Mouse (Mus musculus): ENCODE data around the gene Nucks1.

Gene Nucks1

DNA sequence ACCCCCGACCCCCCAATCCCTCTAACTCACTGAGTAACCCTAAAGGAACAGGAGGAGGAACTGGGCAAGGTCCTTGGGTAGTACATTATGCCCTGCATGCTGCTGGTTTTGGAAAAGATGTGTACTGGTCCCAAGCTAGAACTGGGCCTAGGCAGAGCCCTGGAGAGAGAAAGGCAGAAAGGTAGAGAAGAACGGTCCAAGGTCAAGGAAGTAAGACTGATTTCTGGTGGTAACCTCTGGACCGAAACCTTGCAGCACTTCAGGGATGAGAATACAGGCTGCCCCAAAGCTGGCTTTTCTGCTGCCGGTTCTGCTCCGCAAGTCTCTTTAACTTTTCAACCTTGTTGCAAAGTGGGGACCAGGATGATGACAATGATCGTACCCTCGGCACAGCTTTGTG lies 54.2 kb downstream of the Nucks1 start:
- DNase-seq (ENCODE audit: low read depth, low spot score) = no peak

DNA sequence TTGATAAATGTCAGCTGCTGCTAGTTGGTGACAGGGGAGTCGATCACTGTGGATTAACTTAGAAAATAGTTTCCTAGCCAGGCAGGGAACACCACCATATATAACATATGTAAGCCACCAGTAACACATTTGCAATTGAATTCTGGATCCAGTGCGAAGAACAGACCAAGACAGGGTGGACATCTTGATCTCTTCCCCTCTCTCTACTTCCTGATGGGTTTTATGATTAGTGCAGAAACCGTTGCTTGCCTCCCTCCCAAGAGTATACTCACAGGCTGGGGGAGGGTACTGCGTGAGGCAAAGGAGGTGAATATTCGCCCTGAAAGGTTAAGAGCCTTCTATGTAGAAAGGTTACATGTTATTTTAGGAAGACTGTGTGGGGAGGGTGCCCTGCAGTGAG lies 55.5 kb downstream of the Nucks1 start:
- no peak for DNase-seq (ENCODE audit: low read depth, low spot score)

DNA sequence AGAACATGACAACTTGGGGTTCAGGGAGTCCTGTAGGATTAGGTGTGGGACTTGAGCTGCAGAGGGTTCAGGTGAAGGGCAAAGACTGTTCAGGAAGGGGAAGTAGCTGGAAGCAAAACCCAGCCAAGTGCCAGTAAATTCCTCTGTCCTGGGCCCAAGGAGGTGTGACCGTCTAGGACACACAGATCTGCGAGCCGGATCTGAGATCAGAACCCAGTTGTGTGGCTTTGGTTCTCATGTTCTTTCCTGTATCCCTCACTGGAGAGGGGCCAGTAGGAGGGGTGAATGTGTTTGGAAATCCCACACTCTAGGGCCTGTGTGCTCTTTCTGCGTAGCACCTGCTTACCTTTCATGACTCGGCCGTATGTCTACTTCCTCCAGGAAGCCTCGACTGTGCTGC lies 57.0 kb downstream of the Nucks1 start:
- no peak for DNase-seq (ENCODE audit: low read depth, low spot score)

GRCm38 (mm10) chr1:131968556-131968955 lies 58.2 kb downstream of the Nucks1 start:
- no peak for DNase-seq (ENCODE audit: low read depth, low spot score)

DNA sequence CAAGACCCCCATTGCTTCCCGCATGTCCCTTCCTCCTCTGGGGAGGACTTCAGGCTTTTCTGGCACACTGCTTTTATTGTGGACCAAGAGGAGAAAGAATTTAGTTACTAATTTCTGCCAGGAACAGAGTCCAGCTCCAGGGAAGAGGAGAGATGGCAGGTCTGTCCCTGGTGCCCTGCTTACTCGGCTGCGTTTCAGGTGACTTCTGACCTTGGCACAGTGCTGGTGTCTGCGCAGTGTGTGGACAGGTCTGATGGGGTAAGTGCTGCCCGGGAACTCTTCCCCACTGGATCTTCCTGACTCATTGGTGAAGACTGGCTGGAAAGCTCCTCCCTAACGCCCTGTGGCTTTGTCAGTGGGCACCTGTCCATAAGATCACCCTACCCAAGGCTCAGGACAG lies 58.6 kb downstream of the Nucks1 start:
- DNase-seq (ENCODE audit: low read depth, low spot score) = no peak

GRCm38 (mm10) chr1:131969825-131970224 lies 59.5 kb downstream of the Nucks1 start:
- DNase-seq (ENCODE audit: low read depth, low spot score) = no peak

- no peak for DNase-seq (ENCODE audit: low read depth, low spot score)
These were observed 60.0 kb downstream of the Nucks1 start for GRCm38 (mm10) chr1:131970322-131970660.

DNA sequence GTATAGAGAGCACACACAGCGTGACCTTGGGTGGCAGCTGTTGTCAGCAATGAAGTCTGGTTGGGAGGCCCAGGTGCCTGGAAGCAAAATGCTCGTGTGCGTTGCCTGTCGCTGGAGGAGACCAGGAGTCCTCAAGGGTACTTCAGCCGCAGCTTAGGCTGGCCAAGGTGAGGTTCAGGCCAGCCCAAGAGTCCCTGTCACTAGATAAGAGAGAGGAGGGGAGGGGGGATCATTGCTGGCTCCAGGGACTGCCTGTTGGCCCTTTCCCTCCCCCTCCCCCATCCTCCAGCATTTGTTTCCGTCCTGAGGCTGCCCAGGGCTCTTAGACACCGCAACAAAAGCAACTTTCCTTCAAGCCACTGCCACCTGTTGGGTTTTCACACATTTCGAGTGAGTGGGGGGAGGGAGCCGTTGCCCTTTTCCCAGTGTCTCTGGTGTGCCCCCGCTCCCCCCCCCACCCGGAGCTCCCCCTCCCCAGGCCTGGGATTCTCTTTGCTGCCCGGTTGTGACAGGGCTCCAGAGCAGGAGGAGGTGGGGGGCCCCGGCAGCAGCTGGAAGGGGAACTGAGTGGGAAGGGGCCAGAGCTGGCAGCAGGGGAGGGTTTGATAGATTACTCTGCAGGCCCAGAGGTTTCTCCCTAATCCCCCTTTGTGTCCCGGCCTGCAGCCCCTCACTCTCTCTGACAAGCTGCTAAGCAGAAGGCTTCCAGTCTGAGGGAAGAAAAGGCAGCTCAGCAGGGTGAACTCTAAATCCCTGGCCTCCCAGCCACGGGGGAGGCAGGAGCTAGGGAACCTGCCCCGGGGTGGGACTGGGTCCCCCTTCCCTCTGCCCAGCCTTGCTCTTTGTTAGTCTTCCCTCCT lies 60.6 kb downstream of the Nucks1 start:
- DNase-seq (ENCODE audit: low read depth, low spot score) = no peak

GRCm38 (mm10) chr1:131971771-131972497 lies 61.6 kb downstream of the Nucks1 start:
- DNase-seq (ENCODE audit: low read depth, low spot score) = no peak

DNA sequence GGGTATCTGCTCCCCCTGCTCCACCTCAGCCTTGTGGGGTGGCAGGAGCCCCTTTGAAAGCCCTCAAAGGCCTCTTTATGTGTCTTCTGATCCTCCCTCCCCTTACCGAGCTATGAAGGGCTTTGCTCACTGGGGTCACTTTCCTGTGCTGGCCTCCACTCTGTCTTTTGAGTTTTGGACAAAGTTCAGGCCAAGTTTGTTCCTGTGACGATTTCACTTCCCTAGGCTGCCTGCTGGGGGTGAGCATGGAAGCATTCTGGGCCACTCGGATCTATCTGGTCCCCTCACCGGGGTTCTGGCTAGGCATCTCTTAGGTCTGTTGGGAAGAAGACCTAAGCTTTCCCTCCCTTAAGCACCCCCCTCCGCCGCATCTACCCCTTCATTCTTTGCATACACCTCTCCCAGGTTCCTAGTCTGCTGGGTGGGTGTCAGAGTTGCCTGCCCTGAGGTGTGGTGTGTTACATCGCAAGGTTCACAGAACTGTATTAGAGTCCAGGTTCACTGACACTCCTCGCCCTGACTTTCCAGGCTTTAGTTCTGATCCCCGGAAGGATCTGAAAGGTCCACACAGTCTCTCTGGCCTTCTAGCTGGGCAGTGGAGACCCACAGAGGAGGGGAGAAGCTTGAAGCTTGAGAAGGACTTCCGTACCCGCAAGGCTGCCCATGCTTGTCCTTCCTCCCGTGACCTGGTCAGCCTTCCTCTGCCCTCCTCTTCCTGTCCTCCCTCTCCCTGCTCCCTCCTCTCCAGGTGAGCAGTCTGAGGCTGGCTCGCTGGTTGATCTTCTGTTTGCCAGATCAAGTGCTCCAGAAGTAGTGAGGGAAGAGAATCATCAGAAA lies 62.4 kb downstream of the Nucks1 start:
- DNase-seq (ENCODE audit: low read depth, low spot score) = no peak

- no peak for DNase-seq (ENCODE audit: low read depth, low spot score)
These were observed 63.7 kb downstream of the Nucks1 start for GRCm38 (mm10) chr1:131973991-131974390.

- DNase-seq (ENCODE audit: low read depth, low spot score) = no peak
These were observed 66.6 kb downstream of the Nucks1 start for GRCm38 (mm10) chr1:131976886-131977285.

DNA sequence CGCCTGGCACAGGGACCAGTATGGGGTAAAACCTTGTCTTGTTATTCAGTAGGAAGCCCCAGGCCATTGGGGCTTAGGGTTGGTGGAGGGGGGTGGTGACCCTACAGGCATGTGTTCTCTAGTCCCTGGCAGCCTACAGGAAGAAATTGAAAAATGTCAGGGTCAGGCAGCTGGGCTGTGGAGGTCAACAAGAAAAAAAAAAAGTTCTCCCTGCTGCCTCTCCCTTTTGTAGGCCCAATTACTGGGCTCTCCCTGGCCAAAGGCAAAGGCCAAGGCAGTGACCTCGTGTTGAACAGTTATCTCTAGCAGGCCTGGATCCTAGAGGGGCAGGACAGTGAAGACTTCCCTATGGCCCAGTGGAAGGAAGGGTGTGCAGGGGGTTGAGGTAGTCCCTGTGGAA lies 70.1 kb downstream of the Nucks1 start:
- no peak for DNase-seq (ENCODE audit: low read depth, low spot score)

GRCm38 (mm10) chr1:131981378-131982013 lies 71.2 kb downstream of the Nucks1 start:
- DNase-seq (ENCODE audit: low read depth, low spot score) = no peak

DNA sequence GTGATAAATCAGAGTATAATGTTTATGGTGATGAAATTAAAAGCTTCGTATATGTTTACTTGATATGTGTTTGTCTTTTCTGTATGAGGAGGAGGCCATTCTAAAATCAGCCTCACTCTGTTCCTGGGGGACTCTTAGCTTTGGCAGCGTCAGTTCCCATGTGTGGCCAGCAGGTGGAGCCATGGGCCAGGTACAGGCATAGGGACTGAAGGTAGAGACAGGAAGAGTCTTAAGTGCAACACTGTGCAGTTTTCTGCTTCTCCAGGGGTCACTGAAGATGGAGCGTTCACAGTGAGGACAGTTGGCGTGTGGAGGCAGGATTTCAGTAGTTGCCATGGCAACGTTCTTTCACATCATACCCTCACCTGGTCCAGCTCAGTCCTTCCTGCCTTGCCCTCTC lies 72.6 kb downstream of the Nucks1 start:
- DNase-seq (ENCODE audit: low read depth, low spot score) = no peak

GRCm38 (mm10) chr1:131983806-131984205 lies 73.5 kb downstream of the Nucks1 start:
- DNase-seq (ENCODE audit: low read depth, low spot score) = no peak
